Mouse (Mus musculus) right cerebral cortex, postnatal 10 days (tissue): ENCODE measurements around the gene S100z.

Source experiments
- DNase-seq, 2 experiments: peaks; one replicate each; pipeline ENCODE4 v3.0.0; 2021; ENCODE audit warnings: low spot score in 2 of 2

Gene S100z

GRCm38 (mm10) chr13:95444824-95445223 lies 33.7 kb downstream of the S100z start, which contains the start of gene Crhbp:
Gene Crhbp (minus strand): TSS chr13:95444924.
- DNase-seq: no peak

- DNase-seq: no peak
Measured at GRCm38 (mm10) chr13:95444291-95444690, 34.2 kb downstream of the S100z start.

GRCm38 (mm10) chr13:95443376-95444233 lies 34.9 kb downstream of the S100z start:
- DNase-seq: peak in 1 of 2 experiments; percentile 38

- no peak for DNase-seq
Measured at GRCm38 (mm10) chr13:95442901-95443300, 35.6 kb downstream of the S100z start.

GRCm38 (mm10) chr13:95439569-95439968 lies 39.0 kb downstream of the S100z start:
- DNase-seq: no peak

- DNase-seq: no peak
Measured at GRCm38 (mm10) chr13:95431760-95432159, 46.8 kb downstream of the S100z start.

GRCm38 (mm10) chr13:95427499-95427898 lies 51.0 kb downstream of the S100z start:
- no peak for DNase-seq
